Mouse (Mus musculus): Measurements from ENCODE around the gene Irx3.

The Irx3 gene

DNA sequence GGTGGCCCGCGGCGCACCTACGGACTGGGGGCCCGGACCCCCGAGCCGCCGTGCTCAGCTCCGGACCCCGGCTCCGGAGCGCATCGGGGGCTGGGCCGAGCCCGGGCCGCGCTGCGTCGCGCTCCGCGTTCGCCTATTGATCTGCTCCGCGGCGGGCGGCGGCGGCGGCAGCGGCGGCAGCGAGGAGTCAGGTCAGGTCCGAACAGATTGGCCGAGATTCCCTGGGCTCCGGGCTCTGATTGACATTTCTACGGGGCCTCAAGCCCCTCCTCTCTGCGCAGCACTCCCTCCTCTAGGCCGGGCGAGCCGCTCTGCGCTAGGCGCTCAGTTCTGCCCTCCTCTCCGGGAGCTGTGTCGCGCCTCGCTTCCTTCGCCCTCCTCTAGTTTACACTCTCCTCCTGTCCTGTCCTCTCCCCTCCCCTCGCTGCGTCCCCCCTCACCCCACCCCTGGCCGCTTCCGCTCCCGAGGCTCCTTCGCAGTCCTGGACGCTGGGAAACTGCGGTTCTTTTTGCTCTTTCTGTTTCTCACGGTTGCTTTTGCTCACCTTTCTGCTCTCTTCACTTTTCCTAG is 541 bp downstream of the Irx3 start:
- peak; percentile 83 for DNase-seq (ENCODE audit: low spot score)

DNA sequence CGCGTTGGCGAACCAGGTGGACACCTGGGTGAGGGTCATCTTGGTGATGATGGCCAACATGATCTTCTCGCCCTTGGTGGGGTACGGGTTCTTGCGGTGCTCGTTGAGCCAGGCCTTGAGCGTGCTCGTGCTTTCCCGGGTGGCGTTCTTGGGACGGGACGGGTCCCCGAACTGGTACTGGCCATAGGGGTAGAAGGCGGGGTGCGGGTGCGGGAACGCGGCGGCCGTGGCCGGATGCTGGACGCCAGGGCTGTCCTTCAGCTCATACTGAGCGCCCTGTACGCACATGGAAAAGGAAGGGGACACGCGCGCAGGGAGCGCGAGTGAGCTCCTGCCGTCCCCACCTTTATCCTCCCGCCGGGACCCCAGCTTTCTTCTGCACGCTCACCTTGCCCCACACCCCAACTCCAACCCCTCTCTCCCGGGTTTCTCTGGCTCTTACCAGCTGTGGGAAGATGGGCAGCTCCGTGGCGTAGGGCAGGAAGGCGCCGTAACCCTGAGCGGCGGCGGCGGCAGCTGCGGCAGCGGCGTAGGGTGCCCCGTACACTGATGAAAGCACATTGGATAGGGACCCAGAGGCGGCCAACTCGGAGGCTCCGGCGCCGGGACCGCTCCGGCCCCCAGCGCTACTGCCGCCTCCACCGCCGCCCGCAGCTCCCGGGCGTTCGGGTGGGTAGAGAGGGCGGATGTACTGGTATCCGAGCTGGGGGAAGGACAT is 1.2 kb downstream of the Irx3 start:
- no peak for DNase-seq (ENCODE audit: low spot score)

GRCm38 (mm10) chr8:91799681-91800522 is 2.0 kb downstream of the Irx3 start:
- DNase-seq (ENCODE audit: low spot score): no peak

GRCm38 (mm10) chr8:91799016-91799581 is 2.8 kb downstream of the Irx3 start:
- no peak for DNase-seq (ENCODE audit: low spot score)

DNA sequence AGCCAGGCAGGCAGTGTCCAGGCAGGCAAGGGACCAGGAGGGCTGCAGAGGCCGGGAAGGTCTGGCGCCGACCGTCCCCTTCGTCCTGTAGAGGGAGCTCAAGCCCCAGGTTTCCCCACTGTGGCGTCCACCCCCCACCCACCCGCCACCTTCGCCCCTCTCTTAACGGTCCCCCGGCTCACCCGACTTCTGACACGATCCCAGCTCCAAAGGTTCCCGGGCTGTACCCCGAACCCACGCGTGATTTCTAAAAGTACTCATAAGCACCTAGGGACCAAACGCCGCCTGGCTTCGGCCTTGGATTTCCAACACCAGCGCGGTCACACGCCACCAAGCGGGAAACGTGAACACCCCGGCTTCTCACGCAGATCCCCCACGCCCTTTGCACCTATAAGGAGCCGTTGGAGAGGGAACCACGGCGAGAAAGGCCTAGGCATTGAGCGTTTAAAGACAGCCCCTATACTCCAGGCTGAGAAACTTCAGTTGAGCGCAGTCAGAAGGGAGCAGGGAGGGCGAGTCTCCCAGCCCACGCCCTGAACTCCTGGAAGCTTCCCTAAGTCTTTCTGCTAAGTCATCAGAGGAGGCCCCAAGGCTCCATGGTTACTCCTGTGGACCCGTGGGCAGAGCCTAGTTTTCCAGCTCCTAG is 4.1 kb downstream of the Irx3 start:
- no peak for DNase-seq (ENCODE audit: low spot score)

DNA sequence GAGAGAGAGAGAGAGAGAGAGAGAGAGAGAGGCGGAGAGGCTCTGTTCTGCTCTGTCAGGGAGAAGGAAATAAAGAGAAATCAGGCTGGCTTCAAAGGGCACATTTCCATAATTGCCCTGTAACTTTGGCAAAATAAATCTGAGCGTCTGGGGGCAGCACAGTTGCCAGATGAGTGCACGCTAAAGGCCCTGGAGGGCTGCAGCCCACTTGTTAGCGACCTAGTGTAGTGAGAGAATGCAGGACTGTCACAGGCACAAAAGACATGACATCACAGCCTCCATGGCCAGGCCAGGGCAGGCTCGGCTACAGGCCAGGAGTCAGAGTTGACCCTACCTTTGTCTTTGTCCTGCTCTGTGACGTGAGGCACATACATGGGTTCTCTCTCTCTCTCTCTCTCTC is 8.0 kb downstream of the Irx3 start:
- DNase-seq (ENCODE audit: low spot score): no peak

GRCm38 (mm10) chr8:91787194-91787895 is 14.5 kb downstream of the Irx3 start:
- no peak for DNase-seq (ENCODE audit: low spot score)

DNA sequence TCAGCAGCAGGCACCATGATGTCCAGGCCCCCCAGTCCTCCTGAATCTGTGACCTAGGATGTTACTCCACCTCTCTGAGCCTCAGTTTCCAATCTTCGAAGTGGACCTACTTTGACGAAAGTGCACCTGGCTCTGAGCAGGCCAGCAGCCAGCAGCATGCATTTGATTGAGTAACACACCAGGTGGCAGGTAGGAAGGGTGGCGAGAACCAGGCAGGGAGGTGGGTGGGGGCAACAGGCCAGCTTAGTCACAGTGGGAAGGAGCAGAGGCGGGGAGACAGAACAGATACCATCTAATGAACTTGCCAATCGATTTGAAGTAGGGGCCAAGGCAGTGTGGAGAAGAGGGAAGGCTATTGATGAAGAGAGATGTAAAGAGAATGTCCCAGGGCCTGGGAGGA is 18.9 kb downstream of the Irx3 start:
- no peak for DNase-seq (ENCODE audit: low spot score)

DNA sequence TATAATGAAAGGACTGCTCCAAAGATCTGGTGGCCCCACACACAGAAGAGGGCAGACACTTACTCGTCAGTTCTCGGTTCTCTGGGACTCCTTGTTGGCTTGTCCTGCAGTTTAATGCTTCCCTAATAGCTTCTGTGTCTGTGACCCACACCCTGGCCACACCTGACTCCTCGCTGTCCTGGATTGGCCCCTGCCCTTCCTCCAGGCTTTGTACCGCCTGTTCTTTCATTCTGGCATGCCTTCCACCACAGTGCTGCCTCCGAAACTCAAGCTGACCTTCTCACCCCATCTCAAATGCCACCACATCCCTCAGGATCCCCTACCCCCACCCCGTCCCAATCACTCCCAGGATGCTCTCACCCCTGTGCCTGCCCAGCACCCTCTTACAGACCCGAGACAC is 19.7 kb downstream of the Irx3 start:
- DNase-seq (ENCODE audit: low spot score): no peak

DNA sequence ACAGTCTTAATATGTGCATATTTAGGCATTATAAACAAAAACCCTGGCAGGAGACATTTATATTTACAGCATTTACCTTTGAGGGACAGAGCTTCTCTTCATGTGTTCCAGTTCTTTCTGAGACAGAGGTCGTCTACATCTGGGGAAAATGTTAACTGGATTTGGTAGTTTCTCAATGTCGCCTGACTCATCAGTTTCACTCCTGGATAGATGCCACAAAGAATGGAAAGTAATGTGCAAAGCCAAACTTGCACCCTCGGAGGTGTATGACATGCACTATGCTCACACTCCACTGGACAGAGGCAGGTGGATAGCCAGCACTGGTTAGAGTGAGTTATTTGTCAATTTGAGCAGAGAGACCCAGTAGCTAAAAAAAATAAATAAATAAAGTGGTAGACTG is 21.2 kb downstream of the Irx3 start:
- DNase-seq (ENCODE audit: low spot score): no peak

DNA sequence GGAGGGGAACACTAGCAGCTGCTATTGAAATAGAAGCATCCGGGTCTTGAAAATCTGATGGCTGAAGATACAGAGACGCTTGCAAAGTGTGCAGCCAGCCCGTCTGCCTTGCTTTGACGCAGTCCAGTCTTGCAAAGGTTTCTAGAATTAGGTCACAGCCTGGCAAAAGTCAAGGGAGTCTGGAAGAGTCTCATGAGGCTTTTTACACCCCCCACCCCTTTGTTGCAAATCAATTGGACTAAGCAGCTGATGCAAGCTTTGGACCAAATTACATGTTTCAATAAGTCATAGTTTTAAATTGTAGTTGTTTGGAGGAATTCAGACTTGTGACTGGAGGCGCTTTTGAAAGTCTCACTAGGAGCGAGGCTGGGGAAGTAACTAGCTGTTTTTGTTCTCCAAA is 33.0 kb downstream of the Irx3 start:
- DNase-seq (ENCODE audit: low spot score): no peak

DNA sequence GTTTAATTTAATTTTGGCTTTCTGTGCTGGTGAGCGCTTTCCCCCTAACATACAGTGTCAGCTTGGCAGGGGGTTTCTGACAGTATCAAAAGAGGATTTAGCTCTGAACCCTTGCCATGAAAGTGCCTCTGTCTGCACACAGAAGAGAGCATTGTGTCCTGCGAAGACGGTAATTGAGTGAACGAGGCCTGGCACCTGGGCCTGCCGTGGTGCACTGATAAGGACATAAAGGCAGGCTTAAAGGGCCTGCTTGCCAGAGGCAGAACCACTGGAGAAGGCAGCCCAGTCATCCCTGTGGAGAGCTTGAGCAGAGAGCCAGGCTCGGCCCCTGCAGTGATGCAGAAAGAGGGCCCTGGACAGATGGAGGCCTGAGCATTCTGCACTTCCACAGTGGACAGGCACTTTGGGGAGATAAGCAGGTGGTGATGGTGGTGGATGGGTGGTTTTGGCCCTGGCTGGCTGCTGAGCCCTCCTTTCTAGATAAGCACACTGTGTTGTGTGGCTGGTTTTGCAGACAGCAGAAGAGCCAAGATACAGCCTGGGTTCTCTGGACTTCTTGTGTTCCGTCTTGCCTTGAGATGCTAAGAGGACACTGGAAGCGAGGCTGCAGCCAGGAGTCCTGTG is 36.3 kb downstream of the Irx3 start:
- DNase-seq (ENCODE audit: low spot score): no peak

DNA sequence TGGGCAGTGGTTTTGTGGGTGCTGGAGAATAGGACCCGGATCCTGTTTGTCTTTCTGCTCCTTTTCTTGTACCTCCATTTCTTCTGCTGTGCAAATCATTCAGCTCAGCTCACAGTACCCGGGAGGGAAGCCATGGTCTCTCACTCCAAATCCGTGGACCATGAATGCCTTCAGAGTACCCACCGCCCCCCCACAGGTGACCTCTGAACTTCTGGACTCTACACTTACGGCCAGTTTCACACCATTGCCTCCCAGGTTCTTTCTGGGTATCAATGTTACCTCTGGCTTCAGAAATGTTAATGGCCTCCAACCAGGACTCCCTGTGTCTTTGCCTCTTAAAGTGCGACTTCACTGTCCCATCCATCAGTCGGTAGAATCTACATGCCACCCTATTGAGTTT is 46.3 kb downstream of the Irx3 start:
- DNase-seq (ENCODE audit: low spot score): no peak

GRCm38 (mm10) chr8:91755062-91755461 is 46.8 kb downstream of the Irx3 start:
- no peak for DNase-seq (ENCODE audit: low spot score)

DNA sequence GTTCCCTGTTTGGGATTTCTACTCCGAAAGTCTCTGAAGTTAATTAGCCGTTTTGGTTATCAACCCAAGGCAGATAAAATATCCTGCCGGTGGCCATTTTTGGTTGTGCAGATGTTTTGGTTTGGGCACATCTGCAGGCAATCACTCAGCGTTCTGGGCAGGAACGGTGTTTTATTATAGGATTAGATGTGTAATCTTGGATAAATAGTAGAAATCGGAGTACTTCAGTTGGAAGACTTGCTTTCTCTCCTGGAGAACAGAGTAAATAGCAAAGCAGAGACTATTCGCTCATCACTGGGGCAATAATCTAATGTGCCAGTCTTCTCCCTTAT is 51.1 kb downstream of the Irx3 start:
- no peak for DNase-seq (ENCODE audit: low spot score)

DNA sequence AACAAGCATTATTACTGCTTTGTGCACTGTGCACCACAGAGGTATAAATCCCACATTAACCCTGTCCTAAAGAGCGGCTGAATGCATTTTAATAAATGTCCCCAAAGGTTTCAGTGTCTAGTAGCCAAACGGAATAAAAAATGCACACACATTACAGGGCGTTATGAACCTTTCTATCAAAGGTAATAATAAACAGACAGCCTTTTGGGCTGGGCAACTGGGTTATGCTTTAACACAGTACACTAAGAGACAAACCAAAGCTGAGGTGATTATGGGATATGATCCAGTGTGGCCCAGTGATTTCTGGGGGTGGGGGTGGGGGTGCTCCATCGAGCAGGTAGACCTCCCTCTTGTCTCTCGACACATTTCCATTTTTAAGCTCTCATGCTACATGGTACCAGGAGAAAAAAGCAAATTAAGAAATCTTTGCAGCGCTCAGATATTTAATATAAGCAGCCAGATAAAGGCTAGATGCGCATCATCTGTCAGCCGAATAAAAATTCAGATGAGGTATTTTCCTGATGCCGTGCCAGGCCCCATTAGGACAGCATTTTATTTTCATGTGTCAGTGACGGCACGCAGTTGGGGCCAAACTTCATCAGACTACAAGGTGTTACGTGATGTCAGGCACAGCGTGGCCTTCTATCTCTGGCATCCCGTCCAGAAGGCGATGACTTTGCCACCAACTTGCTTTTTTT is 51.6 kb downstream of the Irx3 start:
- DNase-seq (ENCODE audit: low spot score): no peak

DNA sequence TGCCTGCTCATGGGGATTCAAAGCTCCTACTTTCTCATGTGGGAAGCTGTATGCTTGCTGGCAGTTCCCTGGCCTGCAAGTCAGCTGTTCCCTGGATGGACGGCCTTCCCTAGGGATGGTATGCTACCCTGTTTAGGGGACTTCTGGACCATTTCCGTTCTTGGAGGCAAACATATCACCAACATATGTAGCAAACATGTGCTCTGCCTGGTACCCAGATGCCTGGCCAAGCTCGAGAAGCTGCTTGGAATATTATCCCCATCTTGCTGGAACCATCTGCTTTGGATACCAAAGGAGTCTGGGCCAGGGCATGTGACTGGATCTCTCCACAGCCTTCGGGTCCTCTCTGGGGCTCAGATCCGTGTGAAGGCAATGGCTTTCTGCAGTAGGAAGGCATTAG is 52.5 kb downstream of the Irx3 start:
- no peak for DNase-seq (ENCODE audit: low spot score)

Data from lung, postnatal 25 days (tissue).